Mouse (Mus musculus) brain, embryonic 14.5 days (tissue): Measurements from ENCODE around the gene Foxd2. TPM values are rescaled to one million over a fixed set of nuclear protein-coding genes. Genes with fewer than 3 reads are reported as not detected.

Experiments
- DNase-seq: peaks from one replicate; pipeline ENCODE4 v3.0.0-alpha.2; 2011; ENCODE audit warnings: low read depth
- CTCF ChIP-seq: fragments of 200-500 bp; IDR thresholded peaks from 2 replicates; pipeline ENCODE4 v1.5.1; 2012; ENCODE audit warnings: inconsistent platforms, mild to moderate bottlenecking, moderate library complexity, borderline replicate concordance; ENCODE audit not compliant: insufficient read depth, insufficient read length; ENCODE audit errors: extremely low read depth
- POLR2A ChIP-seq: fragments of 200-500 bp; IDR thresholded peaks from 2 replicates; pipeline ENCODE4 v1.6.1; 2012; ENCODE audit warnings: mild to moderate bottlenecking, inconsistent platforms, borderline replicate concordance; ENCODE audit not compliant: poor library complexity, insufficient read depth, insufficient read length, severe bottlenecking; ENCODE audit errors: extremely low read depth
- polyA plus RNA-seq: library from polyadenylated mRNA; depleted of rRNA; stranded (reverse); fragments of >200 nt; gene quantifications from 2 replicates; pipeline ENCODE4 v1.2.3, GENCODE M21; 2012; rRNA removed

The Foxd2 gene
- polyA plus RNA-seq = 0.93 and 1.1 TPM in 2 replicates

- TF ChIP-seq CTCF (peak; percentile 87), POLR2A (no peak)
- DNase-seq = peak; percentile 90
These were observed at the start of gene Foxd2 for GRCm38 (mm10) chr4:114908829-114909601. Foxd2 (minus strand) TSS chr4:114908873.

- peak; percentile 14 for DNase-seq
- TF ChIP-seq POLR2A (no peak), CTCF (no peak)
These were observed 49.6 kb upstream of the Foxd2 start for GRCm38 (mm10) chr4:114958231-114958630.

- DNase-seq = peak; percentile 43
- no peak for TF ChIP-seq POLR2A
- no peak for TF ChIP-seq CTCF
These were observed 48.7 kb upstream of the Foxd2 start for GRCm38 (mm10) chr4:114957403-114957802.

GRCm38 (mm10) chr4:114953172-114953571 lies 44.5 kb upstream of the Foxd2 start:
- TF ChIP-seq POLR2A (no peak), CTCF (no peak)
- no peak for DNase-seq

GRCm38 (mm10) chr4:114947852-114948481 lies 39.3 kb upstream of the Foxd2 start:
- TF ChIP-seq CTCF (no peak), POLR2A (no peak)
- no peak for DNase-seq

- peak; percentile 77 for DNase-seq
- TF ChIP-seq POLR2A (no peak), CTCF (peak; percentile 87)
These were observed 38.7 kb upstream of the Foxd2 start for GRCm38 (mm10) chr4:114947395-114947794.

GRCm38 (mm10) chr4:114946416-114946815 lies 37.7 kb upstream of the Foxd2 start:
- TF ChIP-seq CTCF (no peak), POLR2A (no peak)
- no peak for DNase-seq

- DNase-seq = peak; percentile 64
- TF ChIP-seq CTCF (no peak), POLR2A (no peak)
These were observed 36.3 kb upstream of the Foxd2 start for GRCm38 (mm10) chr4:114945021-114945420.

GRCm38 (mm10) chr4:114942583-114942982 lies 33.9 kb upstream of the Foxd2 start:
- DNase-seq = peak; percentile 51
- TF ChIP-seq POLR2A (no peak), CTCF (no peak)

GRCm38 (mm10) chr4:114942112-114942511 lies 33.4 kb upstream of the Foxd2 start:
- no peak for DNase-seq
- no peak for TF ChIP-seq CTCF
- TF ChIP-seq POLR2A = no peak

- DNase-seq = no peak
- TF ChIP-seq POLR2A = no peak
- no peak for TF ChIP-seq CTCF
These were observed 32.6 kb upstream of the Foxd2 start for GRCm38 (mm10) chr4:114941311-114941710.

GRCm38 (mm10) chr4:114938248-114938647 lies 29.6 kb upstream of the Foxd2 start:
- TF ChIP-seq CTCF (no peak), POLR2A (no peak)
- DNase-seq = no peak

GRCm38 (mm10) chr4:114937459-114938047 lies 28.9 kb upstream of the Foxd2 start:
- TF ChIP-seq CTCF = no peak
- no peak for TF ChIP-seq POLR2A
- DNase-seq = peak; percentile 32
